Mouse (Mus musculus) olfactory bulb, adult 2 months (tissue): ENCODE data around the gene Max. TPM values are rescaled to one million over a fixed set of nuclear protein-coding genes. Genes with fewer than 3 reads are reported as not detected.

Experiments used
- H3K27ac ChIP-seq: fragments of 200-500 bp; 2 replicates; pipeline ENCODE4 v1.5.1; 2012; ENCODE audit warnings: low read depth, low read length; ENCODE audit not compliant: insufficient read depth
- H3K4me1 ChIP-seq: fragments of 200-500 bp; 2 replicates; pipeline ENCODE4 v1.6.1; 2012; ENCODE audit warnings: low read length; ENCODE audit not compliant: control insufficient read depth, insufficient read depth
- H3K4me3 ChIP-seq: fragments of 200-500 bp; 2 replicates; pipeline ENCODE4 v1.5.1; 2012; ENCODE audit warnings: mild to moderate bottlenecking, low read depth, low read length, moderate library complexity; ENCODE audit not compliant: insufficient read depth
- CTCF ChIP-seq: fragments of 200-500 bp; IDR thresholded peaks from 2 replicates; pipeline ENCODE4 v1.5.1; 2012; ENCODE audit warnings: low read depth, mild to moderate bottlenecking, low read length, moderate library complexity; ENCODE audit not compliant: insufficient read depth
- POLR2A ChIP-seq: fragments of 200-500 bp; IDR thresholded peaks from 2 replicates; pipeline ENCODE4 v1.6.1; 2012; ENCODE audit warnings: mild to moderate bottlenecking, low read depth, low read length, moderate library complexity; ENCODE audit not compliant: insufficient read depth
- WGBS: fragments of 180-500 bp; shearing (Covaris S2); methylation state at CpG from one replicate; pipeline ENCODE4 v1.1.7; 2018; 5-methylcytosine and 5-hydroxymethylcytosine counted together
- polyA plus RNA-seq: library from polyadenylated mRNA; stranded (reverse); fragments of >200 nt; gene quantifications from 2 replicates; pipeline ENCODE4 v1.2.4, GENCODE M21; 2012; ENCODE audit warnings: low replicate concordance; ENCODE audit not compliant: missing spikeins, insufficient read depth, insufficient read length

Gene Max
- polyA plus RNA-seq, 1 experiment, result not detected

- Histone ChIP-seq H3K4me1 (peaks cover 6% of the 10 kb centered on the region; the same call in 1 of the 2 replicates), H3K27ac (no peak overlapping the region), H3K4me3 (no peak overlapping the region)
- TF ChIP-seq CTCF (no peak), POLR2A (no peak)
- 82% methylated on average over 6 of the region's 6 CpGs for WGBS
Measured at GRCm38 (mm10) chr12:76918113-76918512, 43.9 kb downstream of the Max start.

DNA sequence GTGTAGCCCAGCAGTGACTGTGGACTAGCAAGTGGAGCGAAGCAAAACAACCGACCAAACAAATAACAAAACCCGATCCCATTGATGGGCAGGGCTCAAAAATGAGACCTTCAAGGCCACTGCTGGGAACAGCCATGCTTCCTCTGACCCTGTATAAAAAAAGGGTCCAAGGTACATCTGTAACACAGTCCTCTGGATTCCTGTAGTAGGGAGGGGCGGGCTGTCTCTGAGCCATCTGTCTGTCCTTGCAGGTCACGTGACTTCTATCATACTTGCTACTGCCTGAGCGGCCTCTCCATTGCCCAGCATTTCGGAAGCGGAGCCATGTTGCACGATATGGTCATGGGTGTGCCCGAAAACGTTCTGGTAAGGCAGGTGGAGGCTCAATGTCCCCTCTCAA lies 45.8 kb downstream of the Max start:
- TF ChIP-seq CTCF (no peak), POLR2A (no peak)
- Histone ChIP-seq H3K4me3 (no peak overlapping the region), H3K4me1 (peaks cover 10% of the 10 kb centered on the region), H3K27ac (no peak overlapping the region)
- WGBS, result 91% methylated on average over 11 of the region's 11 CpGs

GRCm38 (mm10) chr12:76912193-76912592 lies 49.8 kb downstream of the Max start:
- Histone ChIP-seq H3K27ac (no peak overlapping the region), H3K4me3 (no peak overlapping the region), H3K4me1 (peaks cover 18% of the 10 kb centered on the region)
- TF ChIP-seq CTCF (no peak), POLR2A (no peak)
- WGBS, result 81% methylated on average over 9 of the region's 9 CpGs

- TF ChIP-seq POLR2A (no peak), CTCF (no peak)
- Histone ChIP-seq H3K4me1 (peaks cover 15% of the 10 kb centered on the region), H3K27ac (no peak overlapping the region), H3K4me3 (no peak overlapping the region)
- WGBS, result 67% methylated on average over 16 of the region's 16 CpGs
Measured at GRCm38 (mm10) chr12:76911171-76911726, 50.8 kb downstream of the Max start.

- 87% methylated on average over 11 of the region's 11 CpGs for WGBS
- TF ChIP-seq POLR2A (no peak), CTCF (no peak)
- Histone ChIP-seq H3K4me1 (peaks cover 12% of the 10 kb centered on the region), H3K4me3 (no peak overlapping the region), H3K27ac (no peak overlapping the region)
Measured at GRCm38 (mm10) chr12:76910258-76910940, 51.6 kb downstream of the Max start.

- 92% methylated on average over 5 of the region's 5 CpGs for WGBS
- Histone ChIP-seq H3K4me1 (peaks cover 12% of the 10 kb centered on the region), H3K4me3 (no peak overlapping the region)
Measured at GRCm38 (mm10) chr12:76909218-76909617, 52.8 kb downstream of the Max start.

GRCm38 (mm10) chr12:76906278-76906677 lies 55.7 kb downstream of the Max start:
- peaks cover 9% of the 10 kb centered on the region for H3K4me1 ChIP-seq
- WGBS, result 100% methylated on average over 1 of the region's 1 CpGs
- no peak overlapping the region for H3K4me3 ChIP-seq
- no peak for TF ChIP-seq POLR2A
- TF ChIP-seq CTCF, result no peak
- H3K27ac ChIP-seq, result no peak overlapping the region

More at GRCm38 (mm10) chr12:76909218-76909617, 52.8 kb downstream of the Max start:
- no peak overlapping the region for H3K27ac ChIP-seq
- TF ChIP-seq CTCF, result no peak
- no peak for TF ChIP-seq POLR2A

- H3K4me3 ChIP-seq, result no peak overlapping the region
- no peak overlapping the region for H3K27ac ChIP-seq
- TF ChIP-seq CTCF (no peak), POLR2A (no peak)
- 96% methylated on average over 3 of the region's 3 CpGs for WGBS
- no peaks in the 10 kb centered on the region for H3K4me1 ChIP-seq
Measured at GRCm38 (mm10) chr12:76901508-76902294, 60.3 kb downstream of the Max start.

DNA sequence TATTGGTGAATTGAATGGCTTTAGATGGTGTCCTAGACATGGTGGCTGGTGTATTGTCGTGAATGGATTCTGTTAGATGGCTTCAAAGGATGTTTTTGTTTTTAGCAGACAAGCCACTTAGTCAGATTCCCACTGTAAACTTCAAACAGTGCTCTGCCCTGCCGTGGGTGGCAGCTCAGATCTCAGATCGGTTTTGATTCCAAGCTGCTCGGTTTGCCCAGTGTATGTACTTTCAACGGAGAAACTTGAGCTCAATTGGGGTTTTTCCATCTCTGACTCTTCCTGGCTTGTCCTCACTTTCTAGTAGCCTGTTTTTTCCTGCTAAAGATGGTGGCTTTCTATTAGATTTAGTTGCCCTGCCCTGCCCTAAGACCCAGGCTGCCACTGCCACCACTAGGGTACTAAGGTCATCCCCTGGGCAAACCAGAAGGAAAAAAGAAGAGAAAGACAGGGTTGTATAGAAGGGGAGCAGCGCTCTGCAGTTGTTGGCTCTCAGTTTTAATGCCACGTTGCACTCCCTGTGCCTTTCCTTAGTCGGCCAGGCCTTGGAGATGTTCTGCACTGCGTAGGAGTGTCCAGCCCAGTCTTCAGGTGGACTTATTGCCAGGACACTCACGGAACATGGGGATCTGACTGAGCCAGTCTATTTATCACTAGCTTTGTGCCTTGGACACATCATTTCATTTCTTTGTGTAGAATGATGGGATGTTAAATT lies 62.6 kb downstream of the Max start:
- Histone ChIP-seq H3K4me1 (no peaks in the 10 kb centered on the region), H3K27ac (no peak overlapping the region), H3K4me3 (no peak overlapping the region)
- TF ChIP-seq POLR2A (no peak), CTCF (no peak)
- WGBS, result 85% methylated on average over 10 of the region's 10 CpGs
